Mouse (Mus musculus): ENCODE results near the gene Tgfbr3l.

Tgfbr3l gene

GRCm38 (mm10) chr8:4269609-4270008 lies 21.6 kb downstream of the Tgfbr3l start:
- no peak for DNase-seq

GRCm38 (mm10) chr8:4275275-4276110 lies 27.5 kb downstream of the Tgfbr3l start, which contains the start of gene Timm44:
Gene Timm44, minus strand, starts transcription at chr8:4275913.
- peak; percentile 97 for DNase-seq

GRCm38 (mm10) chr8:4276111-4276465 lies 28.1 kb downstream of the Tgfbr3l start:
- DNase-seq: no peak

GRCm38 (mm10) chr8:4292738-4293137 lies 44.7 kb downstream of the Tgfbr3l start:
- no peak for DNase-seq

GRCm38 (mm10) chr8:4297822-4298221 lies 49.8 kb downstream of the Tgfbr3l start:
- DNase-seq: no peak
